Mouse (Mus musculus): Measurements from ENCODE around the gene H2-Q7. TPM values are rescaled to one million over a fixed set of nuclear protein-coding genes. Genes with fewer than 3 reads are reported as not detected.
A peak's percentile ranks its signal among the peaks of the same experiment; 100 is the strongest.
"Not testable (repeated sequence)": the region's sequence is repeated elsewhere in the genome, so short reads cannot be mapped to it uniquely, and the experiment has no call there.

The H2-Q7 gene
- polyA plus RNA-seq, 1 experiment from 2014 or later, result 3.1 TPM

DNA sequence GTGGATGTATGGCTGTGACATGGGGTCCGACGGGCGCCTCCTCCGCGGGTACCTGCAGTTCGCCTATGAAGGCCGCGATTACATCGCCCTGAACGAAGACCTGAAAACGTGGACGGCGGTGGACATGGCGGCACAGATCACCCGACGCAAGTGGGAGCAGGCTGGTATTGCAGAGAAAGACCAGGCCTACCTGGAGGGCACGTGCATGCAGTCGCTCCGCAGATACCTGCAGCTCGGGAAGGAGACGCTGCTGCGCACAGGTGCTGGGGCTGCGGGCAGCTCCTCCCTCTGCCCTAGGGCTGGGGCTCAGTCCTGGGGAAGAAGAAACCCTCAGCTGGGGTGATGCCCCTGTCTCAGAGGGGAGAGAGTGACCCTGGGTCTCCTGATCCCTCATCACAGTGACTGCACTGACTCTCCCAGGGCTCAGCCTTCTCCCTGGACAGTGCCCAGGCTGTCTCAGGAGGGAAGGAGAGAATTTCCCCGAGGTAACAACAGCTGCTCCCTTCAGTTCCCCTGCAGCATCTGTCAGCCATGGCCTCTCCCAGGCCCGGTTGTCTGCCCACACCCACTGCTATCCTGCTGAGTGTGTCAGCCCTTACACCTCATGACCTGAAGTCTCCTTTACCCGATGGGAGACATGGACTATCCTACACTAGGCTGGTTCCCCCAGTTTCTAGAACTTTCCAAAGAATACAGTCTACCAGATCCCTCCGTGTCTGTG is 1.1 kb downstream of the H2-Q7 start:
- H3K9ac ChIP-seq; H3K4me1 ChIP-seq; H3K27ac ChIP-seq; H3K9me3 ChIP-seq; H3K4me3 ChIP-seq; ATAC-seq (ENCODE audit: insufficient number of reproducible peaks, low FRiP score, low TSS enrichment, low read depth); H3K36me3 ChIP-seq: not testable (repeated sequence)
- peaks cover 16% of the 10 kb centered on the region for H3K27me3 ChIP-seq
- 40% methylated on average over 27 of the region's 27 CpGs for WGBS
- H3K4me2 ChIP-seq, result peak overlapping the region; percentile 91; the same call in 1 of the 2 replicates

DNA sequence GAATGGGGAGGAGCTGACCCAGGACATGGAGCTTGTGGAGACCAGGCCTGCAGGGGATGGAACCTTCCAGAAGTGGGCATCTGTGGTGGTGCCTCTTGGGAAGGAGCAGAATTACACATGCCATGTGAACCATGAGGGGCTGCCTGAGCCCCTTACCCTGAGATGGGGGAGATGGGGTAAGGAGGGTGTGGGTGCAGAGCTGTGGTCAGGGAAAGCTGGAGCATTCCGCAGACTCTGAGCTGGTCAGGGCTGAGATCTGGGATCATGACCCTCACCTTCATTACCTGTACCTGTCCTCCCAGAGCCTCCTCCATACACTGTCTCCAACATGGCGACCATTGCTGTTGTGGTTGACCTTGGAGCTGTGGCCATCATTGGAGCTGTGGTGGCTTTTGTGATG is 3.4 kb downstream of the H2-Q7 start:
- WGBS, result 90% methylated on average over 2 of the region's 2 CpGs
- not testable (repeated sequence) for H3K27ac ChIP-seq; ATAC-seq (ENCODE audit: insufficient number of reproducible peaks, low FRiP score, low TSS enrichment, low read depth)

DNA sequence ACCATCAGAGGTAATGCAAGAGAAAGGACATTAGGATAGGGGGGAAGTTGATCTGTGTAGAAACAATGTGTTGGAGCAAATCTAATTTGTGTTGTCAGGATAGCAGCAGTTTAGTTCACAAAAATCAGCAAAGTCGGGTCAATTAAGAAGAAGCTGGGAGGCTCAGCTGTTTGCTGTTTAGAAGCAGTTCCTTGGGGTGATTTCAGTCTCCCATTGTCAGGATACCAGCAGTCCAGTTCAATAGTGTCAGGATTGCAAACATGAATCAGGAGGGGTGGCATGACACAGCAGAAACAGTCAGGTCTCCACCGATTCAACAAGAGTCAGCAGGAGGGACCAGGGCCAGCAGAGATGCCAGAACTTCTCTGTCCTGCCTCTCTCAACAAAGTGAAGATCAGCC is 5.6 kb downstream of the H2-Q7 start:
- not testable (repeated sequence) for ATAC-seq (ENCODE audit: insufficient number of reproducible peaks, low FRiP score, low TSS enrichment, low read depth); H3K4me3 ChIP-seq; H3K4me2 ChIP-seq; H3K27ac ChIP-seq; H3K9me3 ChIP-seq; H3K36me3 ChIP-seq; H3K4me1 ChIP-seq; H3K27me3 ChIP-seq; H3K9ac ChIP-seq
- WGBS, result 83% methylated on average over 2 of the region's 2 CpGs

More for the DNA sequence above, 3.4 kb downstream of the H2-Q7 start:
- peaks cover 16% of the 10 kb centered on the region for H3K27me3 ChIP-seq
- H3K36me3 ChIP-seq, H3K4me2 ChIP-seq, H3K4me1 ChIP-seq, H3K4me3 ChIP-seq, H3K9me3 ChIP-seq, H3K9ac ChIP-seq: not testable (repeated sequence)

DNA sequence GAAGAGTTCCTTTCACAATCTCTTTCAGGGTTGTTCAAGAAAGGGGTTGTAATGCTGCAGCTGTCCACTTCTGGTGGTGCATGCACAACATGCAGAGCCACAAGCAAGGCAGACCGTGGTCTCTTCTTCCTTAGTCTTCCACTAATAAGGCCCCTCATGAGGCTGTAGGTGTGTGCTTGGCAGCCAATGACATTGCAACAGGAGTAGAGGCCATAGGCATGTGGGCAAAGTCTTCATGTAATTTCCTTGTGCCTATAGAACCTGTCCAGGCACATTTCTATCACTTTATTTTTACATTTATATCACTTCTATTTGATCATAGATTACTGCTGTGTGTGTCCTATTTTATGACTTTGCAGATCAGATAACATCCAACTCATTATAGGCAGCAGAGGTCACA is 19.3 kb downstream of the H2-Q7 start:
- not testable (repeated sequence) for H3K36me3 ChIP-seq; H3K4me2 ChIP-seq; H3K9ac ChIP-seq; H3K4me3 ChIP-seq; ATAC-seq (ENCODE audit: insufficient number of reproducible peaks, low FRiP score, low TSS enrichment, low read depth); H3K27ac ChIP-seq; H3K9me3 ChIP-seq; H3K27me3 ChIP-seq; H3K4me1 ChIP-seq
- WGBS, result no CpG with 5 or more reads among the region's 1 CpGs

DNA sequence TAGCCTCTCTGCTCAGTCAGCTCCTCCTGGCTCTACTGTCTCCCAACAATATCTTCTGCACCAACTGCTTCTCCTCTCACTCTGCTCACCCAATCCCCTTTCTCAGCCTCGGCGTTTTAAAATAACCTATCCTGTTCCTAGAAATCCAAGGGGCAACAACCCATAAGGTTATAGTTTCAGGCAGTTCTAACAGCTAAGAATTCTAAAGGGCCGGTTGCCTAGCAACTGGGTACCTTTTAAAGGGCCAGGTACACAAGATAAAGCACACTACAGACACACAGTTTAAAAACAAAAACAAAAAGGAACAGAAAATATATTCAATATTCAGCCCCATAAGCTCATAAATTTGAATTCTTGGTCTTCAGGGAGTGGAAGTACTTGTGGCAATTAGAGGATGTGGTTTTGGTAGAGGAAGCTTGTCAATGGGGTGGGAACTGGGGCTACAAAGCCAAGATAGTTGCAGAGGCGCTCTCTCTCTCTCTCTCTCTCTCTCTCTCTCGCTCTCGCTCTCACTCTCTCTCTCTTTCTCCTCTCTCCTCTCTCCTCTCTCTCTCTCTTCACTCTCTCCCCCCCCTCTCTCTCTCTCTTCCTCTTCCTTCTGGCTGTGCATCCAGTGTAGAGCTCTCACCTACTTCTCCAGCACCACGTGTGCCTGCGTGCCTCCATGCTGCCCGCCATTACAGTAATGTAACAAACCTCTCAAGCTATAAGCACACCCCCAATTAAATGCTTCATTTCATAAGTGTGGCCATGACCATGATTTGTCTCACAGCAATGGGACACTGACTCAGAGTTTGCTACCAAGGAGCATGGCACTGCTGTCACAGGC is 21.8 kb downstream of the H2-Q7 start:
- H3K27me3 ChIP-seq; H3K9ac ChIP-seq; H3K9me3 ChIP-seq; H3K27ac ChIP-seq; ATAC-seq (ENCODE audit: insufficient number of reproducible peaks, low FRiP score, low TSS enrichment, low read depth); H3K4me2 ChIP-seq; H3K4me1 ChIP-seq; H3K4me3 ChIP-seq; H3K36me3 ChIP-seq: not testable (repeated sequence)
- WGBS, result 60% methylated on average over 3 of the region's 9 CpGs

DNA sequence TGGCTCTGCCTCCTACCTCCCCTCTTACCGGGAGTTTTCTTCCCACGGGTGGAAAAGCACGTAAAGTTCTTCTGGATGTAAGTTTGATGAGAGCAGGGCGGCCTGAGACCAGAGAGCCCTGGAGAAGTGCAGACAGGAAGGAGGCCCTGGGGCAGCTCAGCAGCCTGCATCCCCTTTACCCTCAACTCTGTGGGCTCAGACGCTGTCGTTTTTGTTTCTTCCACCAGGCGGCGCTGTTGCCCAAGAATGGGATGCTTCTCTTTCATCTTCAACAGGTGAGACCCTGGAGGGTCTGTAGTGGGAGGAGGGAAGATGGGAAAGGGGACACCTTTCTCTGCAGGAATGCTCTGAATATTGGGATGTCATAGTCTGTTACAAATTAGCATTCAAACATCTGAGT is 26.7 kb downstream of the H2-Q7 start:
- H3K36me3 ChIP-seq; H3K27ac ChIP-seq; H3K9ac ChIP-seq; H3K4me3 ChIP-seq; ATAC-seq (ENCODE audit: insufficient number of reproducible peaks, low FRiP score, low TSS enrichment, low read depth); H3K9me3 ChIP-seq; H3K4me2 ChIP-seq: not testable (repeated sequence)
- whole genome bisulfite sequencing, result 4% methylated on average over 8 of the region's 8 CpGs
- peaks cover 24% of the 10 kb centered on the region for H3K27me3 ChIP-seq
- H3K4me1 ChIP-seq, result peaks cover 10% of the 10 kb centered on the region

DNA sequence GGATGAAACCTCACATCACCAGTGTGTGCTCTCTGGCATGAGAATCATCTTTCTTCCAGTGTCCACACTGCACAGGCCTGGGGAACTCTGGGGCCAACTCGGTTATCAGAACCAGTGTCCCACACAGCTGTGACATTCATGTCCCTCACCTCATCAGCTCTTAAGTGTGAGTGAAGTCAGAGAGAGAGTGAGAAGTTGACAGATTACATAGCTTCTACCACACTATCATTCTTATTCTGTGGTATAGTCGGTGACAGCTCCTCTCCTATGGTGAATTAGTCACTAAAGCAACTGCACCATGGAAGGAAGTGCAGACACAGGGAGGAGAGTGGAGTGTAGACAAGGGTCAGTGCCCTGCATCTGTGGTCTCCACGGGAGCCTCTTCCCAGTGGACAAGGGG is 30.0 kb downstream of the H2-Q7 start:
- not testable (repeated sequence) for H3K4me2 ChIP-seq; H3K27ac ChIP-seq; H3K9me3 ChIP-seq; H3K36me3 ChIP-seq; H3K9ac ChIP-seq; ATAC-seq (ENCODE audit: insufficient number of reproducible peaks, low FRiP score, low TSS enrichment, low read depth); H3K4me3 ChIP-seq
- WGBS, result 59% methylated on average over 3 of the region's 3 CpGs
- Histone ChIP-seq H3K4me1 (peaks cover 13% of the 10 kb centered on the region), H3K27me3 (peaks cover 30% of the 10 kb centered on the region)

DNA sequence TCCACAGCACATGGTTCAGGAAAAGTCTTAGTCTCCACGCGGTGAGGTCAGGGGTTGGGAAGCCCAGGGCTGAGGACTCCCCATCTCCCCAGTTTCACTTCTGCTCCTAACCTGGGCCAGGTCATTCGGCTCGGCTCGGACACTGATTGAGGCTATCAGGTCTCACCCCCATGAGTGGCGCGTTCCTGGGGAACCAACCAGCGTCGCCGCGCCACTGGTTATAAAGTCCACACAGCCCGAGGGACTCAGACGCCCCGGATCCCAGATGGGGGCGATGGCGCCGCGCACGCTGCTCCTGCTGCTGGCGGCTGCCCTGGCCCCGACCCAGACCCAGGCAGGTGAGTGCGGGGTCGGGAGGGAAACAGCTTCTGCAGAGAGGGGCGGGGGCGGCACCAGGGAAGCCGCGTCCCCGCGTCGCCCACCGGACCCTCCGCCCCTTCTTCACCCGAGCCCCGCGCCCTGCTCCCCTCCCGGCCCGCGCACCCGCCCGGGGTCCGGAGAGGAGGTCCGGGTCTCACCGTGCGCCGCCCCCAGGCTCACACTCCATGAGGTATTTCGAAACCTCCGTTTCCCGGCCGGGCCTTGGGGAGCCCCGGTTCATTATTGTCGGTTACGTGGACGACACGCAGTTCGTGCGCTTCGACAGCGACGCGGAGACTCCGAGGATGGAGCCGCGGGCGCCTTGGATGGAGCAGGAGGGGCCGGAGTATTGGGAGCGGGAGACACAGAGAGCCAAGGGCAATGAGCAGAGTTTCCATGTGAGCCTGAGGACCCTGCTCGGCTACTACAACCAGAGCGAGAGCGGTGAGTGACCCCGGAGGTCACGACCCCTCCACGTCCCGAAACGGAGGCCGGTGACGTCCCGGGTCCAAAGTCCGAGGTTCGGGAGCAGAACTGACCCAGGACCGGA is 31.1 kb downstream of the H2-Q7 start, which contains the start of gene H2-Q10:
Gene H2-Q10 (plus strand): TSS at position 248 of the 910 bp plus-strand sequence.
- Histone ChIP-seq H3K9me3 (no peaks in the 10 kb centered on the region), H3K4me1 (peaks cover 13% of the 10 kb centered on the region), H3K27ac (no peak within 1 kb of the TSS), H3K9ac (0 out of 2 replicates have a peak within 1 kb of the TSS, but pooled peaks have one; percentile 26), H3K4me3 (peak within 1 kb of the TSS; percentile 44), H3K4me2 (peak within 1 kb of the TSS; percentile 89), H3K27me3 (peaks cover 34% of the 10 kb centered on the region), H3K36me3 (no peaks in the 10 kb centered on the region)
- 0 out of 2 replicates have a peak, but pooled peaks have one; percentile 19 for ATAC-seq (ENCODE audit: insufficient number of reproducible peaks, low FRiP score, low TSS enrichment, low read depth)
- WGBS, result 1% methylated on average over 79 of the region's 80 CpGs

DNA sequence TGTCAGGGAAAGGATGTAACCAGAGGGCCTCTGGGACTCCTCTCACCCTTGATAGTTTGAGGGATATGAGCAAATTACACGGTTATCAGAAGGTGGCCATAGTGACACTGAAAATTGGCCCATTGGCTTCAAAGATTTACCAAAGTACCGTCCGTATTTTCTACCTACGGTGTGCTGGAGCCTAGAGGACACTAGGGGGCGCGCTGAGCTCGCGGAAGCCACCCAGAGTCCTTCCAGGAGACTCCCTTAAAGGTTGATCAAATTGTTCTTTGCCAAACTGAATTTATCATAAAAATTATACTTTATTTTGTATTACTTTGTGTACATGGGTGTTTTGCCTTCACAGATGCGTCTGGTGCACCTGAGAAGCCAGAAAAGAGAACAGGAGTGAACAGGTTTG is 45.1 kb downstream of the H2-Q7 start:
- H3K4me1 ChIP-seq, result no peaks in the 10 kb centered on the region
- no peaks in the 10 kb centered on the region for H3K9me3 ChIP-seq
- H3K4me3 ChIP-seq, result no peak overlapping the region
- no peak overlapping the region for H3K4me2 ChIP-seq
- no peak for ATAC-seq (ENCODE audit: insufficient number of reproducible peaks, low FRiP score, low TSS enrichment, low read depth)
- WGBS, result under 1% methylated on average over 9 of the region's 9 CpGs
- H3K36me3 ChIP-seq, result no peaks in the 10 kb centered on the region
- H3K27ac ChIP-seq, result no peak overlapping the region
- H3K9ac ChIP-seq, result no peak overlapping the region
- no peaks in the 10 kb centered on the region for H3K27me3 ChIP-seq

DNA sequence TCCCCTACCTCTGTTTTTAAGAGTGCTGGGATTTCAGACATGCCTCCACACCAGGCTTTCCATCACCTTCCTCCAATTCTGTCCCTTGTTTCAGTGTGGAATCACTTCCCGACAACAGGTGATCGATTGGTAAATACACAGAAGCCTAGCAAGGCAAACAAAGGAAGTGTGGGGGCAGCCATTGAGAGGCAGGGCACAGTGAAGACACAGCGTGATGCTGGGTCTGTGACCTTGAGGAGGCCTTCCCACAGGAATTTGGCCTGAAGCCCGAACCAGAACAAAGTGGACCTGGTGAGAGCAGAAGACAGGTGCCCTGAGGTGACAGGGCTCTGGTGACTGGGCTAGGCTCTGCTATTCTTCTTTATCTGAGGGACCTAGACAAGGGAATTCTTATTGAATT is 46.7 kb downstream of the H2-Q7 start:
- Histone ChIP-seq H3K4me1 (no peaks in the 10 kb centered on the region), H3K27ac (no peak overlapping the region), H3K4me3 (no peak overlapping the region), H3K4me2 (no peak overlapping the region), H3K9ac (no peak overlapping the region), H3K36me3 (no peaks in the 10 kb centered on the region), H3K9me3 (no peaks in the 10 kb centered on the region), H3K27me3 (no peaks in the 10 kb centered on the region)
- 50% methylated on average over 4 of the region's 4 CpGs for WGBS
- no peak for ATAC-seq (ENCODE audit: insufficient number of reproducible peaks, low FRiP score, low TSS enrichment, low read depth)

DNA sequence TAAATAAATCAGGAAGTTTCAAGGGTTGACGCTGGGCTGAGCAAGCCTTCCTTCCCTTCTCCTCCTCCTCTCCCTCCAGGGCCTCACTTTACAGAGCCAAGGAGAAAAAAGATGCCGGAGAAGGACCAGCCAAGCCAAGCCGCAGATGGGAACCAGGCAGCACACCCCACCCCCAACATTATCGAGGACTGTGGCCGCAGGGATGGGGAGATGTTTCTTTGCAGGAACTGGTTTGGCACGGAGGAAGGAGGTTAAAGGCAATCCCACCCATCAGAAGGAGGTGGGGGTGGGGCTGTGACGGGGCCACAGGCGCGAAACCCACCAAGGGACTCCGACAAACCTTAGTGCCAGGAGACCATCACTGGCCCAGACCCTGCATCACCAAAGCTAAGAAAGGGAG is 47.8 kb downstream of the H2-Q7 start:
- H3K27me3 ChIP-seq, result no peaks in the 10 kb centered on the region
- 41% methylated on average over 10 of the region's 10 CpGs for WGBS
- H3K4me1 ChIP-seq, result no peaks in the 10 kb centered on the region
- no peaks in the 10 kb centered on the region for H3K36me3 ChIP-seq
- no peak overlapping the region for H3K27ac ChIP-seq
- H3K9me3 ChIP-seq, result no peaks in the 10 kb centered on the region
- H3K9ac ChIP-seq, result no peak overlapping the region
- no peak for ATAC-seq (ENCODE audit: insufficient number of reproducible peaks, low FRiP score, low TSS enrichment, low read depth)
- no peak overlapping the region for H3K4me3 ChIP-seq
- no peak overlapping the region for H3K4me2 ChIP-seq
